Mouse (Mus musculus) CD8-positive naive resting alpha-beta T cell, adult 2 months (primary cell): ENCODE measurements around the gene Cnbd2.
A peak's percentile ranks its signal among the peaks of the same experiment; 100 is the strongest.
"Not testable (repeated sequence)": the region's sequence is repeated elsewhere in the genome, so short reads cannot be mapped to it uniquely, and the experiment has no call there.

ENCODE experiments used
- DNase-seq, 2 experiments: peaks; one replicate each; pipeline ENCODE4 v3.0.0; 2022; ENCODE audit warnings: low read depth in 2 of 2, low spot score in 2 of 2

Cnbd2 gene

DNA sequence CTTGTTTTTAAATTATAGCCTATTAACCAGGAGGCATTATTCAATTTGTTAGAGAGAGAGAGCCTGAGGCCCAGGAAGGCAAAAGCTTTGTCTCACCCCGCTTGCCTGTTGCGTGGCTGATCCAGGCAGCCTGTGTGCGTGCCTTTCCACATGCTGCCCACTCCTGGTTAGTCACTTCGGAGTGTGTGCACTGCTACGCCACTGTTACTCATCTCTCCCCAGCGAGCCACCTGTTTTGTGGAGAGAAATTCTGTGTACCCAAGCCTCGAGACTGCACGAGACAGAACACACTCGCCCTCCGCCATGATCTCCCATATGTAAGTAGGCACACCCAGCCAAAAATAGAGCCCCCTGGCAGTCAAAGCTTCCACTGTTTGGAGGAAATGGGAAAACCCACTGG is 67.8 kb downstream of the Cnbd2 start:
- DNase-seq, result no peak

DNA sequence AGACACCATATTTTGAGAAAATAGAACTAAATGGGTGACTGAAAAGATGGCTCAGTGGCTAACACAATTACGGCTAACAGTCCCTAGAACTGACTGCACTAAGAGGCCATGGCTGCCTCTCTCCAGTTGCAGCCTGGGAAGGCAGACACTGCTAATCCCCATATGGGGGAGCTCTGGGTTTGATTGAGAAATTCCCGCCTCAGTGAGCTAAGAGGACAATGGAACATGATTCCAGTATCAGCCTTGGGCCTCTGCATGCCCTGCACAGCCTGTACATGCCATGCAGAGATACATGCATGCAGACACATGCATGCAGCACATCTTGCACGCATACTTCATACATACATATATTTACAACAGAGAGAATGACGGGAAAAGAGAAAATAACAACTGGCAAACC is 69.3 kb downstream of the Cnbd2 start:
- no peak for DNase-seq

DNA sequence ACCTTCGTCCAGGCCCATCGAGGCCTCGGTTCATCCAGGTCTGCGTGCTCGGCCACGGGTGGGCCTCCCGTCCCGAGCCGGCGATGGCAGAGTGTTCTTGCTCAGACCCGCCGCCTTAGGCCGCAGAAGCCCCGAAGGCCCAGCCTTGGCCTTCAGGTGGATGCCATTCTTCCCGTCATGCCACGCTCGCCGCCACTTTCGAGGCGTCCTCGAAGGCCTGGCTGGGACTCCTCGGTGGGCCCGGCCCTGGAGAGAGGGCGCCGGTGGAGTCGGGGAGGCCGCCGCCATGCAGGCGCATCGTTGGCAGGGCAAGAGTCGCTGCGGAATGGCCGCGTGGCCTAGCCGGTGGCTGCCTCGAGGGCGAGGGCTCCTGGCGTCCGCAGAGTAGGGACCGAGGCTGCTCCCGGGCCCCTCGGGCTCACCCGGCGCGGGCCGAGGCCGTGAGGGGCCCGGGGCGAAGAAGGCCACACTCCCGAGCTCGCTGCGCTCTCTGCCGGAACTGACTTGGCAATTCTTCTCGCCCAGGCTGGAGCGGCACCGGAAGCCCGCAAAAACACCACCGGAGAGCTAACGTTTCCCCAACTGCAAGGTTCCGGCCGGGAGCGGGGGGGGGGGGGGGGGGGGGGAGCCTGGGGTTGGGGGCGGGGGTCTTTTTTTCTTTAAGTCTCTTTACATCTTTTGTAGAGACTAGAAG is 80.5 kb downstream of the Cnbd2 start:
- DNase-seq, result peak; percentile 47 to 59

DNA sequence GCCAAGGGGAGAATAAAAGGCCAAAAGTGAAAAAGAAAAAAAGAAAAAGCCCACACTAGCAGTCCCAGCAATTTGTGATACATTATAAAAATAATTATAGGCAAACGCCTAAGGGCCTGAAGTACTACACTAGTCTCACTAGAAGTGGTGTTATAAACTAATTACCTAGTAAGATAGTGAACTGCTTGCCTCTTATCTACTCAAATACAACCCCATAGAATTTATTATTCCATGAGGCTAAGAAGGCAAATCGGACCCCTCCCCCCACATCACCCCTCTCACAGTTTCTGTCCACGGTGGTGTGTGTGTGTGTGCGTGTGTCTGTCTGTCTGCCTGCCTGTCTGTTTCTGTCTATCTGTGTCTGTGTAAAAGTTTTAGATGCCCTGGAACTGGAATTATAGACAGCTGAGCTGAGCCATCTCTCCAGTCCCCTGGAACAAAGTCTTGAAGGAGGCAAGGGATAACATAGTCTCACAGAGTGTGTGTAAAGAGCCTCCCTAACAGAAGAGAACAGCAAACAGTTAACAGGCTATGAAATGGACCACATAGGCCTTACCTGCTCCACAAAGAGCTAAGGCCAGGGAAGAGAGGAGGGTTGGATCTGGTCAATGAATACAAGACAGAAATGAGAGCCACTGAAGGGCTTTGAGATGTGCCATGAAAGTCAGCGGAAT is 81.2 kb downstream of the Cnbd2 start:
- no peak for DNase-seq

DNA sequence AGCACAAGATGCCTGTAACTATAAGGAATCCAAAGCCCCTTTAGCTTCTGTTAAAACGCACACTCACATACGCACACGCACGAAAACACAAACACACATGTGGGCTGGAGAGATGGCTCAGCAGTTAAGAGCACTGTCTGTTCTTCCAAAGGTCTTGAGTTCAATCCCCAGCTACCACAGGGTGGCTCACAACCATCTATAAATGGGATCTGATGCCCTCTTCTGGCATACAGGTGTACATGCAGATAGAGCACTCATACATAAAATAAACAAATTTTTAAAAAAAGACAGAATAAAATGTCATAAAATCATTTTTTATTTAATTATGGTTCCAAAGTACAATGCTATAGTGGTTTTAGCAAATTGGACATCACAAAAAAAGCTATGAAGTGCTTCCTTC is 82.2 kb downstream of the Cnbd2 start:
- DNase-seq, result no peak

DNA sequence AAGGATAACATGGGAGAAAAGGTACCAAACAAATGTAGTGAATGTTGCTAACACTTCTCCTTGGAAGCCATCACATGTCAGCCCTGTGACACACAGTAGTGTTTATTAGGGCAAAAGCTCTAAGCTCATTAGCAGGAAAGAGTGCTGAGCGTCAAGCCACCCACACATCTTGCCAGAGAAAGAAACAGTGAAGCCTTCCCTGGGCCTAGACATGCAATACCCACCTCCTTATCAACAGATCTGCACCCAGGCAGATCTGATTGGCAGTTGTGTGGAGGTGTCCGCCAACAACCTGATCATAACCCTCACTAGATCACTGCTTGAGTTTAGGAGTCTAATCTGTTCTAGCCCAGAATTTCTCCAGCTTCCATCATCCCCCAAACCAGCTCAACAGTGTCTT is 84.0 kb downstream of the Cnbd2 start:
- DNase-seq, result no peak

DNA sequence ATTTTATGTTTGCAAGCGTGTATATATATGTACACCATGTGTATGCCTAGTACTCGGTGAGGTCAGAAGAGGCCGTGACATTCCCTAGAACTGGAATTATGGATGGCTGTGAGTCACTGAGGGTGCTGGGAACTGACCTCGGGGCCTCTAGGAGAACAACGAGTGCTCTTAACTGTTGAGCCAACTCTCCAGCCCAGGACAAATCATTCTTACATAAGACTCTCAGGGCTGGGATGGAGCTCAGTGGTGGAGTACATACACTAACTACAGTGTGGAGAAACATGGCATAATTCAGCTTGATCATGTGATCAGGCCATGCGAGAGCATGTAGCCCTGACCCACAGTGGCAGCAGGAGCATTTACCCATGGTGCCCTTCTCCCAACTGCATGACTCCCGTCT is 85.9 kb downstream of the Cnbd2 start:
- DNase-seq, result no peak

DNA sequence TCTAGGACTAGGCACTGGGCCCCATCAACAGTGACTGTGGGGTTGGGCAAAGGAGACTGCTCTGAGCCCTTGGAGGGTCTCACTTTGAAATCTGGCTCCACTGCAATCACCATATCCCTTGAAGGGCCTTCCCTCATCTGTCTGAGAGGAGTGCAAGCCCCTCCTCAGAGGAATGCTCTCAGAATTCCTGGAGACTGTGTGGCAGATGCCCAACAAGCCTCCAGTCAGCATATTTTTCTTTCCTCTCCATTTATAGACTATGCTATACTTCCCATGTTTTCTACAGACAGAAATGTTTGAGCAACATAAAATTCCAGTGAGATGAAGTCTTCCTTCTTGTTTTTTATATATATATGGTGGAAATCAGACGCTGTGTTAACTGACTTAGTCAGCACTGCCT is 87.4 kb downstream of the Cnbd2 start:
- no peak for DNase-seq

DNA sequence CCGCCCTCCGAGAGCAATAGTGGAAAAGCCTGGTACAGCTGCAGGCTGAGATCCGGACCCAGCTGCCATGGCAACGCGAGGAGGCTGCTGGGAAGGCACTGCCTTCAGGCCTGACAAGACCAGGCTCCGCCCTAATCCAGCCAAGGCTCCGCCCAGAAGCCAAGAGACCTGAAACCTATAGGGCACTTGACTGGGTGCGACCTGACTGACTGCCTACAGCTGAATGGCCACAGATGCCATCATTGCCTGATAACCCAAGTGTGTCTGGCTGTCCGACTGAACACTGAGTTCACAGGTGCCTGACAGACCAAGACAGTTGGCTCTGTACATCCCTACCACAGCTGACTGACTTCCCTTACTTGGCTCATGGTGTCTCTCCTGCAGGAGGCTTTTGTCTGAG is 89.2 kb downstream of the Cnbd2 start:
- DNase-seq, result no peak

DNA sequence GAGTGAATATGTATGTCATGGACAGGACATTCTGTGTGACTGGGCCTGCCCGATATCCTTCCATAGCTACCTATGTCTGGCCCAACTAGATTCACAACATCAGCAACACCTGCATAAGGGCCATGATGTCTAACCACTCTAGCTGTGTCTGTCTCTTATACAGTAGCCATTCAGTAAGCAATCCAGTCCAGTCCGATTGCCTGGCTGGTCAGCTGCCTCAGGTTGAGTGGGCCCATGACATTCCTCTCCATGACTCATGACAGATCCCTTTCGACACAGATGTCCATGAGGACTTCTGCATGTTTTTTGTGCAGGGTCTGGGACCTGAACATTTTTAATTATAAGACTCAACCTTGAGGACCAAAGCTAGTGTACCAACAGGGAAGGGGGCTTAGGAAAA is 89.9 kb downstream of the Cnbd2 start:
- DNase-seq, result no peak

DNA sequence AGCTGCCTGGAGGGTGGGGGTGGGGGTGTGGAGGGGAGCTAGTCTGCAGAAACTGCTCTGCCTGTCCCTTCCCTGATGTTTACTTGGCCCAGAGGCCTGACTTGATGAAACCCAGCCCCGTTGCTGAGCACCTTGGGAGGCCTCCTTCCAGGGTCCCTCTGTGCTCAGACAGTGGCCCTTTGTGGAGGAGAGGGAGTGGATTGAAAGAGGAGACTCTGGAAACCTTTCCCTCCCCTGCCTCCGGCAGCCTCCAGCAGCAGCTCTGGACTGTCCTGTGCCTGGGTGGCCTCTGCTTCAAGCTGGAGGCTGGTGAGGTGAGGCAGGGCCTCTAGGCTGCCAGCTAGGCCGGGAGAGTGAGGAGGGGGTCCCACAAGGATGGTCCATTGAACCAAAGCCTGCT is 94.9 kb downstream of the Cnbd2 start:
- DNase-seq, result no peak

DNA sequence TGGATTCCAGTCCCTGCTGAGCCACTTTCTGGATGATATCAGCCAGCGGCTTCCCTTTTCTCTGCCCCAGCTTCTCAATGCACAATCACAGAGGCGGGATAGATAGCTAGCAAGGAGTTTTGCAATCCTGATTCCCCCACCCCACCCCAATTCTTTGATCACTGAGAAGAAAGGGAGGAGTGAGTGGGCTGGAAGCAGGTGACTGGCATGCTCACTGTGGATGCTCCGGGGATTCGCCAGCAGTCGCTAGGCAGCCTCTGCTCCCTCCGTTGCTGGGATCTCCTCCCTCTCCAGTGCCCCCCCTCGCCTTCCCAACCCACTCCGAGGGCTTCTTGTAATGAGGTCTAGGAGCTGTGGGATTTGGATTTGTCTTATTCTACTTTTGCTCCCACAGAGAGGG is 96.1 kb downstream of the Cnbd2 start:
- DNase-seq, result no peak

DNA sequence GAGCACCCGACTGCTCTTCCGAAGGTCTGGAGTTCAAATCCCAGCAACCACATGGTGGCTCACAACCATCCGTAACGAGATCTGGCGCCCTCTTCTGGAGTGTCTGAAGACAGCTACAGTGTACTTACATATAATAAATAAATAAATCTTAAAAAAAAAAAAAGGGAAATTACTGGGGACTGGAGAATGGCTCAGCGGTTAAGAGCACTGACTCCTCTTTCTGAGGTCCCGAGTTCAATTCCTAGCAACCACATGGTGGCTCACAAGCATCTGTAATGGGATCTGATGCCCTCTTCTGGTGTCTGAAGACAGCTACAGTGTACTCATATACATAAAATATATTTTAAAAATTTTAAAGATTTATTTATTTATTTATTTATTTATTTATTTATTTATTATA is 99.2 kb downstream of the Cnbd2 start:
- DNase-seq, result not testable (repeated sequence)

DNA sequence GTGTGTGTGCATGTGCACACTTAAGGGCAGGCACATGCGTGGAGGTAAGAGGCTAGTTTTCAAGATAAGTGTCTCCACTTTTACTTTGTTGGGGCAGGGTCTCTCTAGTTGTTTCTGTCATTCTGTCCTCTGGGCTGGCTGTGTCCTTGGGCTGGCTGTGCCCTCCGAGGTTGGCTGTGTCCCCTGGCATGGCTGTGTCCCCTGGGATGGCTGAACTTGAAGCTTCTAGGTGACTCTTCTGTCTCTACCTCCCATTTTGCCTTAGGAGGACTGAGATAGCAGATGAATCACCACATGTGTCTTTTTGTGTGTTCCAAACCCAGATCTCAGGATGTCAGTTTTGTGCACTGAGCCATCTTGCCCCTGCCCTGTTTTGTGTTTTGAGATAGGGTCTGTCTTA is 102.9 kb downstream of the Cnbd2 start:
- no peak for DNase-seq

DNA sequence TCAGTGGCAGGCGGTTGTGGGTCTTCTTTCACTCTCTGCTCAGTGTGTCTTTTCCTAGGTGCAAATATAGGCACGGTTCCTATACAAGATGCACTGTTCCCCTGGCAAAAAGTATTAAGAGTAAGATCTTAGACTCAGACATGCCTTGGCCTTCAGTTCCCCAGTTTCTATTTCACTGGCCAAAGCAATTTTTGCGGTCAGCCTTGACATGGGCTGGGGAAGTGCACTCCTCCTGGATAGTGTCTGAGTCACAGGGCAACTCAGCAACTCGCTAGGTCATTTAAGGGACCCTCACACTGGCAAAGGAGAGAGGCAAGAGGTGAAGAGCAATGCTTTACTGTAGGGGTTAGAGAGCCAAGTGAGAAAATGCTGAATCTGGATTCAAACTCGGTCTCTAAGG is 103.6 kb downstream of the Cnbd2 start:
- DNase-seq, result no peak

DNA sequence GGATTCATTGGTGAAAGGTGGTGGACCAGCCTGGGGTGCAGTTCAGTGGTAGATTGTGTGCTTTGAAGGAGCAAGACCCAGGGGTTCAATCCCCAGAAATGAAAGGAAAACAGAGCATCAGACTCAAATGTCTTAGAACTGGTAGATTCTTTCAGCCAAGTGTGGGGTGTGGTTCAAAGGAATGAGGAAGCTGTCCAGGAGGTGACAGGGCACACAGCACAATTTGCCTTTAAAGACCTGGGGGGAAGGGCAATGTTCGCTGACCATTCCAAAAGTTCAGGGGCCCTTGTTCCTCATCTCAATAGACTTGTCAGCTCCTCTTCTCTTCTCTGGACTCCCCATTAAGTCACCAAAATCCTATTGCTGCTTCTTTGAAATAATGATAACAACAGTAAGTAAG is 105.1 kb downstream of the Cnbd2 start:
- DNase-seq, result no peak

DNA sequence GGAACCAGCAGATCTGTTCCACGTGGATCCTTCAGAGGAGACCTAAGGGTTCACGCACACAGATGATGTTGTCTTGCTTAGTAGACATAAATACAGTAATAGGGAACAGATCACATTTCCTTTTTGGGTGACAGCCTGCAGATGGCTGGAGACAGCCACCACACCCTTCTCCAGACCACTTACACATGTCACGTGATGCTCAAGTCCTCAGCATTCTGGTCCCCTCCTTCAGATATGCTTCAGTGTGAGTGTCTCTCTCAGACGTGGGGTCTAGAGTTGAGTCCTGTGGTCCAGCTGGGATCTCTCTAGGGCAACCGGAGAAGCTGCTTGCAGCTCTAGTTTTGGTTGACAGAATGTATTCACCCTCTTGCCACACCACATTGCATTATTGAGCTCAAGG is 106.4 kb downstream of the Cnbd2 start:
- no peak for DNase-seq

DNA sequence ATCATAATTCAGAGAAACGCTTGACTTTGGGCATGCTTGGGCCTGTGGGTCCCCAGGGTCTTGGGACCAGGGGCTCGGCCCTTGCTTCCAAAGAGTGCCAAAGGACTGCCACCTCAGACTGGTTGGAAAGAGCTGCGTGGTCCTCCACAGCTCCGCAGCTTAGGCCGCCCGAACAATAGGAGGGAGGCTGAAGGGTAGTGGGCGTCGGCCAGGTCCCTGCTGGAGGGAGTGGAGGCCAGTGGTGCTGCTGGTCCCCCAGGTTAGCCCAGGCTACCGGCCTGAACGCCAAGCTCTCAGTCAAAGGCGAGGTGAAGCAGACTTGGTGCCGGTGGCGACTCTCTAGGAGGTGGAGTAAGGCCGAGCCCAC is 108.2 kb downstream of the Cnbd2 start:
- no peak for DNase-seq

DNA sequence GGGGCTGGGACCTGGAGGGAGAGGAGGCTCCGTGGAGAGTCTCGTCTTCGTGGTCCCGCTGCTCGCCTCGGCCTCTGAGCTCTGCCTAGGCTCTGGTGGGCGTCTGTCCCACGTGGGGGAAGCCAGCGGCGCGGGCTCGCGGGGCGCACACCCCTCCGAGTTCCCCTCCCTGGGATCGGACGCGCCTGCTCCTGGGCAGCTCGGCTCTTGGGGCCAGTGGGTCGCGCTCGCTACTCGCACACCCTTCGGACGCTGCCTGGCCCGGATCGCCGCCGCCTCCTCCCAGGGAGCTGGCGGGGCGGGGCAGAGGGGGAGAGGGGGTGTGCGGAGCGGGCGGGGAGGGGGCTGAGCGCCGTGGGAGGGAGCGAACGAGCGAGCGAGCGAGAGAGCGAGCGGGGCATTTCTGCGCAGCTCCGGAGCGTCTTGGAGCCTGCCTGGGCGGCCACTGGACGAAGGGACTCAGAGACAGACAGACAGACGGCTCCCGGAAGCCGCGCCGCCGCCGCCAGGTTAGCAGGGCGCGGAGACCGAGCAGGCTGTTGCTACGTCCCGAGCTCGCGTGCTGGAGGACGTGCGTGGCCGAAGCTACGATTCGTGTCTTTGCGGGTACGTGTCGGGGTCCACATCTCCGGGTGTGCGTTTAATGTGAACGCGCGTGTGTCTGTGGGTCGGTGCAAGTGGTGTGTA is 108.7 kb downstream of the Cnbd2 start, which contains the start of gene Epb41l1:
Gene Epb41l1 (plus strand): TSS at position 216 of the 687 bp plus-strand sequence.
- peak; percentile 24 to 27 for DNase-seq

DNA sequence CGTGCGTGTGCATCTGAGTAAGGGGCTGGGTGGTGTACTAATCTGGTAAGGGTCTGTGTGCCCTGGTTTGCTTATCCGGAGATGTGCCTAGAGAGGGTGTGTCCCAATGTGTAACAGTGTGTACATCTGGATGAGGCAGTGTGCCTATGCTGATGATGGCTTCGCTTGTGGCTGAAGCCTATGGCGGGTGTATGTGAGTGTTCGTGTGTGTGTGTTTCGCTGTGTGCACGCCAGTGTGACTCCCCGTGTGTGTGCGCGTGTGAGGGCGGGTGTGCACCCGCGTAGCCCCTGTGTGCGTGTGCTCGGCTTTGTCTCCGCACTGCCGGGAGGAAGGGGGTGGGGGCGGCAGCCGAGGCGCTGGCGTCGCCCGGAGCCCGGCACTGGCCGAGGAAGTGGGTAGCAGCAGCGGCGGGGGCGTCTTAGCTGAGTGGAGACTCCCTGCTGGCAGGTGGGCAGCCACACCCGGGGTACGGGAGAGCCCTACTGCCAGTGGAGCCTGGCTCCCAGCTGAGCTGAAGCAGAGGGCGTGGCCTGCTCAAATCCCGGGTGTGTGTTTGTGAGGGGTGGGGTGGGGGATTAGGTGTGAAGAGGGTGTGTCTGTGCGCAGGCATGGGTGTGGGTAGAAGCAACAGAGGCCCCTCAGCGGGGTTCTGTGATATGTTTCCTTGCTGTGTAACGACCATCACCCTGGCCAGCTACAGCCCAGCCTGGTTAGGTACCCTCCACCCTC is 109.4 kb downstream of the Cnbd2 start:
- DNase-seq, result peak; percentile 24

DNA sequence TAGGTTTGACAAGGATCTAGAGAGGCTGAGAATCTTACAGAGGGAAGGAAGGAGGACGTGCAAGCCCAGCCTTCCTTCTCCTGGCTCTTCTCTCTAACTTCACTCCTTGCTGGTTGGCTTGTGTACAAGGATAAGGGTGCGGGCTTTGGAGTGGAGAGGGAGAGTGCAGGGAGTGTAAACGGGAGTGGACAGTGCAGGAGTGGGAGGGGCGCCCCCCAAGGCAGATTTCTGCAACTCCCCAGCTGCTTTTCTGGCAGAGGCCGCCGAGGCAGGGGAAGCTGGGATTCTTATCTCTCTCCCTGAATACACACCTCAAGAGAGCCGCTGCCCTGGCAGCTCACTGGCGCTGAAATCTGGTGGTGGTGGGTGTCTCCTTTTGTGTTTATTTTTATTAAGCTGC is 110.5 kb downstream of the Cnbd2 start:
- DNase-seq, result no peak

DNA sequence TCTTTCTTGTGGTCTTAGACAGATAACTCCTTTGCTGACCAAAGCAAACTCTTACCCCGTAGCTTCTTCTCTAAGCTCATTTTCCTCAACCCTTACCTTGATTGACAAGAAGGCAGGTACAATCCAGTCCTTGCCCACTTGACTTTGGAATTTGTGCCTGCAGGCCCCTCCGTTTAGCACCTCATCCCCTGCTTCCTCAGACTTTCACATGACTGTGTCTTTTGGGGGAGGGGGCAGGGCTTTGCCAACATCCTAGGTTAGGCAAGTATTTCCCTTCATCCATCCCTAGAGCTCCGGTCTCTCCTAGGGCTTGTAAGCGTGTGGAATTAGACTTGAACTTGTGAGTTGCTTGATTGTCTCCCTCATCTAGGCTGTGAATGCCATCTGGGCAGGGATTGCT is 111.6 kb downstream of the Cnbd2 start:
- no peak for DNase-seq
